Mouse (Mus musculus) thymus, adult 2 months (tissue): ENCODE measurements around the gene Pla2g2c.

Source experiments
- CTCF ChIP-seq: fragments of 200-500 bp; IDR thresholded peaks from 2 replicates; pipeline ENCODE4 v1.5.1; 2012; ENCODE audit warnings: mild to moderate bottlenecking, control low read depth, low read length, moderate library complexity, borderline replicate concordance; ENCODE audit not compliant: control insufficient read depth, poor library complexity, insufficient read depth; ENCODE audit errors: extremely low read depth
- POLR2A ChIP-seq: fragments of 200-500 bp; IDR thresholded peaks from 2 replicates; pipeline ENCODE4 v1.6.1; 2012; ENCODE audit warnings: mild to moderate bottlenecking, low read length, control low read depth, moderate library complexity; ENCODE audit not compliant: control insufficient read depth, poor library complexity, insufficient read depth; ENCODE audit errors: extremely low read depth

GRCm38 (mm10) chr4:138725127-138725461 lies 502 bp downstream of the Pla2g2c start:
- no peak for TF ChIP-seq POLR2A
- TF ChIP-seq CTCF, result no peak
